Mouse (Mus musculus): ENCODE data around the gene Rabep2. TPM values are rescaled to one million over a fixed set of nuclear protein-coding genes. Genes with fewer than 3 reads are reported as not detected.
"Not testable (repeated sequence)": the region's sequence is repeated elsewhere in the genome, so short reads cannot be mapped to it uniquely, and the experiment has no call there.

The Rabep2 gene
- polyA plus RNA-seq (2012; rRNA removed), result 26.0 and 28.2 TPM in 2 replicates

- no peak for DNase-seq (ENCODE audit: low read depth)
Measured at GRCm38 (mm10) chr7:126428631-126429502, at the start of gene Rabep2. Rabep2 (plus strand) TSS chr7:126428759.

DNA sequence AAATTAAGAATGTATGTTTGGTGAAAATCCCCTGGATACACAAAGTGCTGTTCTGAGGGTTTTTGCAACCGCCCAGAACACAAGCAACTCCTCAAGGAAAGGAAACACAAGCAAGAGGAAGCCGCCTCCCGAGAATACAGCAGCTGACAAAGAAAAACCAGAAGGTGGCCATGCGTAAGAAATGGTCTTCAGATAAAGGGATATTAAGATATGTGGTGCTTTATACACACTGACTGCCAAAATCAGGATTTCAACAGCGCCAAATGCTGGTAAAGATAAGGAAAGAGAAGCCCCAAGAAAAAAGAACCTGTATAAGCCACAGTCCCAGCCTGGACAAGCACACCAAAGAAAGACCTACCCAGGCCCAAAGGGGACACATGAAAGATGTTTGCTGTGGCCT lies 45.0 kb upstream of the Rabep2 start:
- DNase-seq (ENCODE audit: low read depth), result no peak

DNA sequence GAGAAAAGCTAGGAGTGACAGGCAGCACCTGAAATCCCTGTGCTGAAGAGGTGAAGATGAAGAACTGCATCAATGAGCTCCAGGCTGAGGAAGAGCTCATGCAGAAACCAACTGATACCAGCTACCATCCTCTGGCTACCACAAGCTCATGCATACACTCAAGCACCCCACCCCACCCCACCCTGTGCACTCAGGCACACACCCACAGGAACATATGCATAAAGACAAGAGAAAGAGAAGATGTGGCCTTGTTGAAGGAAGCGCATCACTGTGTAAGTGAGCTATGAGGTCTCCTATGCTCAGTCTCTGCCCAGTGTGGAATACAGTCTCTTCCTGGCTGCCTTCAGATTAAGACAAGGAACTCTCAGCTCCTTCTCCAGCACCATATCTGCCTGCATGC lies 40.4 kb upstream of the Rabep2 start:
- DNase-seq (ENCODE audit: low read depth), result no peak

GRCm38 (mm10) chr7:126392086-126392884 lies 36.3 kb upstream of the Rabep2 start:
- not testable (repeated sequence) for DNase-seq (ENCODE audit: low read depth)

GRCm38 (mm10) chr7:126396298-126397119 lies 32.0 kb upstream of the Rabep2 start, which contains the start of gene Nfatc2ip:
Nfatc2ip (minus strand) TSS chr7:126396737.
- peak; percentile 99 for DNase-seq (ENCODE audit: low read depth)

GRCm38 (mm10) chr7:126397221-126397620 lies 31.3 kb upstream of the Rabep2 start:
- DNase-seq (ENCODE audit: low read depth), result no peak

- no peak for DNase-seq (ENCODE audit: low read depth)
Measured at GRCm38 (mm10) chr7:126397822-126398221, 30.7 kb upstream of the Rabep2 start.

- DNase-seq (ENCODE audit: low read depth), result no peak
Measured at GRCm38 (mm10) chr7:126399548-126399947, 29.0 kb upstream of the Rabep2 start.

- DNase-seq (ENCODE audit: low read depth), result not testable (repeated sequence)
Measured at GRCm38 (mm10) chr7:126402518-126402917, 26.0 kb upstream of the Rabep2 start.

DNA sequence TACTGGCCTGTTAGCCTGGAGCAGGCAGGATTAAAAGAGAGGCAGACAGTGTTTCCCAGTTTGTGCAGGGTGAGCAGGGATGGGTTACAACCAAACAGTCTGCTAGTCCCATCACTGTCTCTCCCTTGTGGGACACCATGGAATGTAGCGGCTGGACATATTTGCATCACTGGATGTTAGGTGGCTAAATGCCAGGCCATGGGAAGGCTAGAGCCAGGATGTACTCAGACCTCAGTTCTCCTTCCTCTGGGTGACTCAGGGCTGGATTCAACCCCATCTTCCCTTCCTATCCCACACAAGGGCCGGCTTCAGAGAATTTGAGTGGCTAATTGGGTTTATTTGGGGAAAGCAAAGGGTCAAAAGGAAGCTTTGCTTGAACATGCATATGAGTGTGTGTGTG lies 19.9 kb upstream of the Rabep2 start:
- DNase-seq (ENCODE audit: low read depth), result no peak

DNA sequence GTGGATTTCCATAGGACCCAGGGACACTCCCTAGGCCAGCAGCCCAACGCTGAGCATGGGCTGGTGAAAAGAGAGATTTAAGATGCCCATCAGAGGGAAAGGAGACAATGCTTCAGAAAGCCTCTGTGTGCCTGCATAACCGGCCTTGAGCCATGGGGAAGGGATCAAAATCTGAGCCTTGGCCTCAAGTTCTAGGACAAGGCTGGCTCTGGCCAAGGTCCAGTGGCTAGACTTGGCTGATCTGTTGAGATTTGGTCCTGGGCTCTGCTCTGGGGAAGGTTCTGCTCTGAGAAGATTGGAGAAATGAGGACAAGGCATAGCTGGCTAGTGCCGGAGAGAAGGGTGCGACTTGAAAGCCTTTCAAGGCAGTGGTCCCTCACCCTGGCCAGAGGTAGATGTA lies 17.5 kb upstream of the Rabep2 start:
- no peak for DNase-seq (ENCODE audit: low read depth)

DNA sequence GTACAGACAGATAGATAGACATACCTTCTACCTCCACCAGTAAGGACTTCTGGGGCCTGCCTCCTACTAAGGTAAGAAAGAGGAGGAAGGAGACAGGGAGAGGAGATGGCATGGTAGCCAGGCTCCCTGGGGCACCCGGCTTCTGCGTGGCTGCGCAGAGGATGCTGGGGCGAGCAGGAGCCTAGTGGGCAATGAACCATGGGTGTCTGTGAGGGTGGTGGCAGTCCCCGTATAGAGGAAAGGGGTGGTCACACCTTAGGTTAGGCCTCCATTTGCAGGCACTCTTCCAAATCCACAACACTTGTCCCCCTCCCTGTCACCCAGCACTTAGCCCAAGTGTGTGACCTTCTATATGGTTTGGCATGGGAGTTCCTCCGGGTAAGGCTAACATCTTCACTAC lies 13.8 kb upstream of the Rabep2 start, which contains the start of gene Cd19:
Cd19 (minus strand) TSS at position 165 of the 400 bp plus-strand sequence.
- DNase-seq (ENCODE audit: low read depth), result no peak

DNA sequence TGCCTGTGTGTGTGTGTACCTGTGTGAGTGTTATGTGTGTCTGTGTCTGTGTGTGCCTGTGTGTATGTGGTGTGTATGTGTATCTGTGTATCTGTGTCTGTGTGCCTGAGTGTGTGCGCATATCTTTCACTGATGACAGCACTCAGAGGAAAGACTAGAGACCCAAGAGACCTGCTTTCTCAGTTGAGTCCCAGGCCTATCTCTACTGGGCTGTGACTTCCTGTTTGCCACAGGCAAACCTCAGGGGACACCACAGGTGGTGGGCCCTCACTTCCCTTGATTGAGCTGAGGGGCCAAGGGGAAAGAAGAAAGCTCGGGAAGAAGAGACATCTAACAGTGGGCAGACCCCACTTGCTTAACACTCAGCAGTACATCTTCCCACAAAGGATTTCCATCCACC lies 11.9 kb upstream of the Rabep2 start:
- no peak for DNase-seq (ENCODE audit: low read depth)

GRCm38 (mm10) chr7:126417045-126417444 lies 11.5 kb upstream of the Rabep2 start:
- no peak for DNase-seq (ENCODE audit: low read depth)

GRCm38 (mm10) chr7:126417606-126418005 lies 11.0 kb upstream of the Rabep2 start:
- no peak for DNase-seq (ENCODE audit: low read depth)

- no peak for DNase-seq (ENCODE audit: low read depth)
Measured at GRCm38 (mm10) chr7:126418496-126418895, 10.1 kb upstream of the Rabep2 start.

- no peak for DNase-seq (ENCODE audit: low read depth)
Measured at GRCm38 (mm10) chr7:126421756-126422155, 6.8 kb upstream of the Rabep2 start.

- no peak for DNase-seq (ENCODE audit: low read depth)
Measured at GRCm38 (mm10) chr7:126424161-126424560, 4.4 kb upstream of the Rabep2 start.

- DNase-seq (ENCODE audit: low read depth), result no peak
Measured at GRCm38 (mm10) chr7:126427323-126427860, 1.2 kb upstream of the Rabep2 start.

DNA sequence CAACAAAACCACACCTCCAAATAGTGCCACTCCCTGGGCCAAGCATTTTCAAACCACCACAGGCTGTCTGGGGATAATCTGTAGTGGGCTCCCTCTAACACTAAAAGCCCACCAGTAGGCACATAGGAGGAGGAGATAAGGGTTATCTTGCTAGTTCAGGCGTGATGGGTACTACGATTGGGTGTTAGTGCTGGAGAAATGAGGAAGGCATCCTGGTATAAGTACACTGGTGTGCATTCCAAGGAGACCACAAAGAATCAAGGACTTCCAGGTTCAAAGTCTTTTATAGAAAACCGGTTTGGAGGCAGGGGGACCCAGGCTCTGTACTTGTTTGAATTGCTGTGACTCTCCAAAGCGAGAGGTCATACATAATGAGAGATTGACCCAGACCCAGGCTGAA lies 405 bp upstream of the Rabep2 start:
- DNase-seq (ENCODE audit: low read depth), result no peak

DNA sequence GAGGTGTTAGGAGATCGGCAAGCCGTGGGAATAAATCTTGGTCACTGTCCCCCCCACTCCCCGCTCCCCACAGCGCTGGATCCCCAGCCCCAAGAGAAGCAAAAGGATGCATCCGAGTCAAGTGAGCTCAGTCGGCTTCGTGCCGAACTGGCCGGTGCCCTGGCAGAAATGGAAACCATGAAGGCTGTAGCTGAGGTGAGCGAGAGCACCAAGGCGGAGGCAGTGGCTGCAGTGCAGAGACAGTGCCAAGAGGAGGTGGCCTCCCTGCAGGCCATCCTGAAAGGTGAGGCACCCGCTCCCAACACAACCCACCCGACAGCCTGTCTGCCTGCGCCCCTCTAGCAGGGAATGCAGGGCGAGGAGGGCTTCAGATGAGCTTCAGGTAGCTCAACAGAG lies 942 bp downstream of the Rabep2 start:
- no peak for DNase-seq (ENCODE audit: low read depth)

All from gonadal fat pad, adult 2 months (tissue).